Mouse (Mus musculus) cerebral cortex, adult 2 months (tissue): Measurements from ENCODE around the gene Tmem120b.

Source experiments
- WGBS: fragments of 180-500 bp; shearing (Covaris S2); methylation state at CpG from one replicate; pipeline ENCODE4 v1.1.7; 2018; 5-methylcytosine and 5-hydroxymethylcytosine counted together

Tmem120b gene

GRCm38 (mm10) chr5:123159446-123159845 is 91.2 kb downstream of the Tmem120b start:
- WGBS: 87% methylated on average over 4 of the region's 4 CpGs

DNA sequence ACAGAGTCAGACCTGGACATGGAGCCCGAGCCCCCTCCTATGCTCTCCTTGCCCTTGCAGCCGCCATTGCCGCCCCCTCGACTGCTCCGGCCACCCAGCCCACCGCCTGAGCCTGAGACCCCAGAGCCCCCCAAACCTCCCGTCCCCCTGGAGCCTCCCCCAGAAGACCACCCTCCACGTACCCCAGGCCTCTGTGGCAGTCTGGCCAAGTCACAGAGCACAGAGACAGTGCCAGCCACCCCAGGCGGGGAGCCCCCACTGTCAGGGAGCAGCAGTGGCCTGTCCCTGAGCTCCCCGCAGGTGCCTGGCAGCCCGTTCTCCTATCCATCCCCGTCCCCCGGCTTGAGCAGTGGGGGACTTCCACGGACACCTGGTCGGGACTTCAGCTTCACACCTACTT is 91.7 kb downstream of the Tmem120b start:
- 94% methylated on average over 15 of the region's 15 CpGs for WGBS

GRCm38 (mm10) chr5:123160341-123160740 is 92.1 kb downstream of the Tmem120b start:
- WGBS: 90% methylated on average over 15 of the region's 15 CpGs

DNA sequence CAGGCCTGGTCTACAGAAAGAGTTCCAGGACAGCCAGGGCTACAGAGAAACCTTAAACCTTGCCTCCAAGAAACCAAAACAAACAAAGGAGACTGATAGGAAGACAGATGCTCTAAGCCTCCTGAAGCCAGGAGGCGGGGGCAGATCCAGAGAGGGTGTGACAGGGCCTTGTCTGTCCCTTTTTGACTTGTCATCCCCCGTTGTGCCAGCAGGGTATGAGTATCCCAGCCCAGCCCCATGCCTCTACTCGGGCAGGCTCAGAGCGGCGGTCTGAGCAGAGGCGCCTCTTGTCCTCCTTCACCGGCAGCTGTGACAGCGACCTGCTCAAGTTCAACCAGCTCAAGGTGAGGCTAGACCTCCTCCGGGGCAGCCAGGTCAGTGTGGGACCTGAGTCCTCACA is 94.7 kb downstream of the Tmem120b start:
- 84% methylated on average over 9 of the region's 9 CpGs for WGBS

DNA sequence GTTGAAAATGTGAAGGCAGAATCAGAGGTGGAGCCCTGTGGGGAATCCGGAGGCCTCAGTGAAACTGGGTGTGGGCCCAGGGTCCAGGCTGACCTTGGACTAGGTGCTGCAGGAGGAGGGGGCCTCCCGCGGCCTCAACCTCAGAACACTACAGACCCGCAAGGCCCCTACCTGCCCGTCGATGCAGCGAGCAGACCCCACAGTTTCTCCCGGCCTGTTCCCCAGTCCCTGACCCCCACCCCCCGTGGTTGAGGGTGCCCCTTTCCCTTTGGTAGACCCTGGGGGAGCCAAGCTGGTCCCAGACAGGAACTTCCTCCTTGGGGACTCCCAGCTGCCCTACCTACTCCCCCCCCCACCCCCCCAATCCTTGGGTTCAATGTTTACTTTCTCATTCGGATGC is 98.2 kb downstream of the Tmem120b start:
- 91% methylated on average over 10 of the region's 10 CpGs for WGBS
